Mouse (Mus musculus): ENCODE measurements around the gene Gm10282. TPM values are rescaled to one million over a fixed set of nuclear protein-coding genes. Genes with fewer than 3 reads are reported as not detected.

Gene Gm10282
- polyA plus RNA-seq (2015; fragmentation: Nextera tagmentation; extraction: Ambion mirVana), result 29.0 and 30.3 TPM in 2 replicates

GRCm38 (mm10) chr8:72305210-72305905 lies at the start of gene Gm10282:
TSS of gene Gm10282 (minus strand) at chr8:72305260.
- peaks cover 14% of the 10 kb centered on the region for H3K4me1 ChIP-seq
- no peak within 1 kb of the TSS for H3K4me3 ChIP-seq (replicated peaks)
- 79% methylated on average over 16 of the region's 16 CpGs for WGBS
- no peak within 1 kb of the TSS for H3K9ac ChIP-seq
- H3K36me3 ChIP-seq, result no peaks in the 10 kb centered on the region
- no peak within 1 kb of the TSS for H3K27ac ChIP-seq
- H3K4me2 ChIP-seq, result no peak within 1 kb of the TSS
- no peaks in the 10 kb centered on the region for H3K27me3 ChIP-seq
- no peak for ATAC-seq (replicated peaks; ENCODE audit: low FRiP score)
- H3K9me3 ChIP-seq (replicated peaks), result no peaks in the 10 kb centered on the region

DNA sequence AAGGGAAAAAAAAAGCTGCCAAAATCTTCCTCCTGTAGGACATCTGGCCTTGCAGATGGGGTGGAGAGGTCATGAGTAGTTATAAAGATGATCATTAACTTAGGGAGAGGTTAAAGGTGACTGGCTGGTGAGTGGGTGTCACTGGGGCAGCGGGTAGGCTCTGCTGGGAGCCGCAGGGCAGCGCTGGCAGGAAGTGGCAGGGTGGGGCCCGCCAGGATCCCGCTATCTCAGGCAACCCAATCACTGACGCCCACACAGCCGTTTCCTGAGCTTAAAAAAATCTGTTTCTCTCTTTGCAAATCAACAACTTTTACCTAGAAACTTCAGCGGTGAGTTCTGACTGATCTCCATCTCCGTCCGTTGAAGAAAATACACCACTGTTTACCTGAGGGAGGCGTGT lies 49.2 kb upstream of the Gm10282 start:
- no peaks in the 10 kb centered on the region for H3K27me3 ChIP-seq
- ATAC-seq (replicated peaks; ENCODE audit: low FRiP score), result no peak
- peaks cover 28% of the 10 kb centered on the region for H3K4me1 ChIP-seq
- peaks cover 62% of the 10 kb centered on the region for H3K36me3 ChIP-seq
- H3K4me2 ChIP-seq, result no peak overlapping the region
- H3K4me3 ChIP-seq (replicated peaks), result no peak overlapping the region
- no peaks in the 10 kb centered on the region for H3K9me3 ChIP-seq (replicated peaks)
- H3K9ac ChIP-seq, result no peak overlapping the region
- 38% methylated on average over 11 of the region's 11 CpGs for WGBS
- peak overlapping the region; percentile 69 for H3K27ac ChIP-seq

DNA sequence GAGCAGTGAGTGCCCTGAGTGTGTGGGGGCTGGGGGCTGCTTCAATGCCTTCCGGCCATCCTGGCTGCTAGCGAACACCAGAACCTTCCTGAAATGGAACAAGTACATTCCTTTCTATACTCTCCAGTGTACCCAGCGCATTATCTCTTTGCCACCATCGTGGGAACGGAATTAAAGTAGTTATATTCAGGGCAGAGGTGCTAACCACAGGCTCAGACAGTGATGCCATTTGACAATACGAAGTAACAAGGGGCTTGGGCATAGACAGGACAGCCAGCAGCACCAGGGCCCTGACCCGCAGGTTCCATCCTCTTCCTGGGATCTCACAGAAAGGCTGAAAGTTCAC lies 48.6 kb upstream of the Gm10282 start:
- Histone ChIP-seq H3K4me3 (replicated peaks) (no peak overlapping the region), H3K9ac (no peak overlapping the region), H3K36me3 (peaks cover 56% of the 10 kb centered on the region), H3K4me2 (no peak overlapping the region), H3K27me3 (no peaks in the 10 kb centered on the region), H3K4me1 (peaks cover 28% of the 10 kb centered on the region), H3K9me3 (replicated peaks) (no peaks in the 10 kb centered on the region), H3K27ac (peak overlapping the region; percentile 69)
- no peak for ATAC-seq (replicated peaks; ENCODE audit: low FRiP score)
- whole genome bisulfite sequencing, result 82% methylated on average over 7 of the region's 7 CpGs

GRCm38 (mm10) chr8:72352951-72353699 lies 48.1 kb upstream of the Gm10282 start:
- peak; percentile 65 for ATAC-seq (replicated peaks; ENCODE audit: low FRiP score)
- H3K9me3 ChIP-seq (replicated peaks), result no peaks in the 10 kb centered on the region
- no peak overlapping the region for H3K4me3 ChIP-seq (replicated peaks)
- peaks cover 28% of the 10 kb centered on the region for H3K4me1 ChIP-seq
- H3K27me3 ChIP-seq, result no peaks in the 10 kb centered on the region
- H3K4me2 ChIP-seq, result no peak overlapping the region
- no peak overlapping the region for H3K9ac ChIP-seq
- WGBS, result 69% methylated on average over 8 of the region's 8 CpGs
- H3K36me3 ChIP-seq, result peaks cover 51% of the 10 kb centered on the region
- peak overlapping the region; percentile 69 for H3K27ac ChIP-seq

- Histone ChIP-seq H3K27me3 (no peaks in the 10 kb centered on the region), H3K4me1 (peaks cover 28% of the 10 kb centered on the region), H3K4me2 (no peak overlapping the region), H3K9ac (no peak overlapping the region), H3K27ac (no peak overlapping the region), H3K4me3 (replicated peaks) (no peak overlapping the region), H3K36me3 (peaks cover 45% of the 10 kb centered on the region), H3K9me3 (replicated peaks) (no peaks in the 10 kb centered on the region)
- 87% methylated on average over 7 of the region's 7 CpGs for WGBS
- ATAC-seq (replicated peaks; ENCODE audit: low FRiP score), result no peak
Observed at GRCm38 (mm10) chr8:72351405-72352005, 46.4 kb upstream of the Gm10282 start.

DNA sequence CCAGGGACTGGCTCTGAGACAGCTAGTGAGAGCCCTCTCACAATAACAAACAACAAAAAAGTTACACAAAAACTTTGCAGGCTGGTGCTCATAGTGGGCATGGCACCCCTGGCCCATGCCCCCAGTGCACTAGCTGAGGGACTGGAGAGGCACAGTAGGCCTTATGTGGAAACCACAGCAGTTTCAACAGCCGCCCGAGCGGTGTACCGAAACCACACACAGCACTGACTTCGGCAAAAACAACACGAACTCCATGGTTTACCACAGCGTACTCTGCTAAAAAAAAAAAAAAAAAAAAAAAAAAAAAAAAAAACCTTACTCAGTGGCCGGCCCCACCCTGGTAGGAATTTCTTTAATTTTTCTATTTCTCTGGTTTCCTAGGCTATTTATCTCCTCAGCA lies 45.7 kb upstream of the Gm10282 start:
- Histone ChIP-seq H3K9ac (no peak overlapping the region), H3K9me3 (replicated peaks) (no peaks in the 10 kb centered on the region), H3K27me3 (no peaks in the 10 kb centered on the region), H3K36me3 (peaks cover 44% of the 10 kb centered on the region), H3K27ac (no peak overlapping the region), H3K4me2 (no peak overlapping the region), H3K4me1 (peaks cover 27% of the 10 kb centered on the region), H3K4me3 (replicated peaks) (no peak overlapping the region)
- WGBS, result 90% methylated on average over 8 of the region's 8 CpGs
- no peak for ATAC-seq (replicated peaks; ENCODE audit: low FRiP score)

DNA sequence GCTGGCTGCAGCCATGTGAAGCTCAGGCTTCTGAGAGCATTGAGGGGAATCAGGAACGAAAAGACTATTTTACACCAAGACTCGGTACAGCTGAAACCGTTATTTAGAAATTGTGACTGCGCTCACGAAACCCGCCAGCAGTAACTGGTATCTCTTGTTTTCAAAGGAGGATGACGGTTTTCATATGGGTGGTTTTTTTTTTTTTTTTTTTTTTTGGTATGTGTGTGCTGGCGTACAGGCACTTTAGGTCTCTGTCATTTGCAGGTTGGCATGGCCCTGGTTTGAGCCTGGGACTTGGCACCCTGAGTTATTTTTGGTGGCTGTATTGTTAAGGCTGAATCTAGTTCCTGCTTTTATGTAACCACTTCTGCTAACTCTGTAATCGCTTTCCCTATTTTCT lies 44.8 kb upstream of the Gm10282 start:
- Histone ChIP-seq H3K27me3 (no peaks in the 10 kb centered on the region), H3K9ac (no peak overlapping the region), H3K4me1 (peaks cover 18% of the 10 kb centered on the region)

DNA sequence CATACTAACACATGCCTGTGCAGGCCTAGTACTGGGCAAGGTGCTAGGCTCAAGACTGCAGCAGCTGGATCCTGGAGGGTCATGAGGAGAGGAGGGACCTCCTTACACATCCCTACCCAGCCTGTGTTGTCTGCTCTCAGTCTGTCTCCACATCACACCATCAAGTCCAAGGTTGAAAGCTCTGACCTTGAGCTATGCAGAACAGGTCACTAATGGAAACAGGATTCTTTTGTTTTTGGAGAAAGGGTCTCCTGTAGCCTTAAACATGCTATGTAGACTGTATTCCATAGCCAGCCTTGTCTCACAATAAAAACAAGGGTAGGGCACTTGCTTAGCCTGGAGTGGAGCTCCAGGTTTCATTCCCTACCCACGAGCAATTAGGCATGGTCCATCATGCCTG lies 43.9 kb upstream of the Gm10282 start:
- Histone ChIP-seq H3K4me1 (peaks cover 9% of the 10 kb centered on the region), H3K9ac (no peak overlapping the region), H3K27ac (no peak overlapping the region), H3K27me3 (no peaks in the 10 kb centered on the region), H3K4me3 (replicated peaks) (no peak overlapping the region), H3K4me2 (no peak overlapping the region), H3K9me3 (replicated peaks) (no peaks in the 10 kb centered on the region), H3K36me3 (peaks cover 53% of the 10 kb centered on the region)
- WGBS, result 91% methylated on average over 1 of the region's 1 CpGs
- no peak for ATAC-seq (replicated peaks; ENCODE audit: low FRiP score)

More for the DNA sequence above, 44.8 kb upstream of the Gm10282 start:
- Histone ChIP-seq H3K4me3 (replicated peaks) (no peak overlapping the region), H3K9me3 (replicated peaks) (no peaks in the 10 kb centered on the region), H3K4me2 (no peak overlapping the region), H3K27ac (no peak overlapping the region), H3K36me3 (peaks cover 48% of the 10 kb centered on the region)
- ATAC-seq (replicated peaks; ENCODE audit: low FRiP score), result no peak
- WGBS, result 88% methylated on average over 9 of the region's 9 CpGs

DNA sequence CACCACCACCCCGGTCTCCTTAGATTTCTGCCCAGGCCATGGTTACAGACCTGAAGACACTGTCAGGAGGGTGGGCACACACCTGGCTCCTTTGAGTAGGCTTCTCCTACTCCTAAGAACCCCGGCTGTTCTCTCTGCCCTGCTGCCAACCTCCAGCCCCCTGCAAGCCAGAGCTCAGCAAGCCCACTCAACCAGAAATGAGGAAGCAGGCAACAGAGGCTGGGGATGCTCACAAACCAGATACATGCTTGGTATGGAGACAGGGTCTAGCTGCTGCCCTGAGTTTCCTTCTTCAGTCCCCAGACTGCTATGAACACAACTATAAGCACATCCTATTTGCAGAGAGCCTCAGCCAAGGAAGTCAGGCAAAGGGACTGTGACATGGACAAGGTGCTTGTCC lies 43.1 kb upstream of the Gm10282 start:
- Histone ChIP-seq H3K36me3 (peaks cover 53% of the 10 kb centered on the region), H3K9ac (no peak overlapping the region), H3K27me3 (no peaks in the 10 kb centered on the region), H3K9me3 (replicated peaks) (no peaks in the 10 kb centered on the region), H3K4me1 (peaks cover under 1% of the 10 kb centered on the region), H3K4me3 (replicated peaks) (no peak overlapping the region), H3K27ac (no peak overlapping the region), H3K4me2 (no peak overlapping the region)
- 96% methylated on average over 2 of the region's 2 CpGs for WGBS
- no peak for ATAC-seq (replicated peaks; ENCODE audit: low FRiP score)

DNA sequence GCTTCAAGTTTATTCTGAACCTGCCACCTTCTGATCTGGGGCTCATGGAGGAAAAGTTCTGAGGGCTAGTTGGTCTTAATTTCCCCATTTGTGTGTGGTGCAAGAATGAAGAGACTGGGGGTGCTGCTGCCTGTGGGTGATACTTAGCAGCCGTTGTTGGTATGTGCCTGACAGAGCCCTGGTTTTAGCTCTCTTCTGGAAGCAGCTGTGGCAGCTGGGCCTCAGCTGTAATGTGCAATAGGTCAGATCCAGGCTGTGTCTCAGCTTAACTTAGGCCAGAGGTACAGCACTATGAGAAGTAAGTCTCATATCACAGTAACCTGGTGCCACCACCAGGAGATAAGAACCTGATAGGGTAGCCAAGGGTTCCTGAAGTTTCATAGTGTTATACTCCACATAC lies 42.5 kb upstream of the Gm10282 start:
- Histone ChIP-seq H3K9ac (no peak overlapping the region), H3K27ac (no peak overlapping the region), H3K4me2 (no peak overlapping the region), H3K27me3 (no peaks in the 10 kb centered on the region), H3K36me3 (peaks cover 55% of the 10 kb centered on the region), H3K4me1 (no peaks in the 10 kb centered on the region), H3K4me3 (replicated peaks) (no peak overlapping the region), H3K9me3 (replicated peaks) (no peaks in the 10 kb centered on the region)
- 92% methylated on average over 1 of the region's 1 CpGs for WGBS
- ATAC-seq (replicated peaks; ENCODE audit: low FRiP score), result no peak

- no peaks in the 10 kb centered on the region for H3K27me3 ChIP-seq
- H3K4me3 ChIP-seq (replicated peaks), result no peak overlapping the region
- H3K4me2 ChIP-seq, result no peak overlapping the region
- 76% methylated on average over 4 of the region's 4 CpGs for whole genome bisulfite sequencing
- no peaks in the 10 kb centered on the region for H3K4me1 ChIP-seq
- ATAC-seq (replicated peaks; ENCODE audit: low FRiP score), result no peak
- H3K9me3 ChIP-seq (replicated peaks), result no peaks in the 10 kb centered on the region
- H3K27ac ChIP-seq, result no peak overlapping the region
- H3K36me3 ChIP-seq, result peaks cover 80% of the 10 kb centered on the region
- H3K9ac ChIP-seq, result no peak overlapping the region
Observed at GRCm38 (mm10) chr8:72343725-72344124, 38.7 kb upstream of the Gm10282 start.

GRCm38 (mm10) chr8:72342556-72343300 lies 37.7 kb upstream of the Gm10282 start:
- Histone ChIP-seq H3K36me3 (peaks cover 90% of the 10 kb centered on the region), H3K9me3 (replicated peaks) (no peaks in the 10 kb centered on the region), H3K4me2 (no peak overlapping the region), H3K4me3 (replicated peaks) (no peak overlapping the region), H3K27me3 (no peaks in the 10 kb centered on the region), H3K27ac (no peak overlapping the region), H3K4me1 (no peaks in the 10 kb centered on the region), H3K9ac (no peak overlapping the region)
- 93% methylated on average over 5 of the region's 5 CpGs for WGBS
- no peak for ATAC-seq (replicated peaks; ENCODE audit: low FRiP score)
